Mouse (Mus musculus): ENCODE measurements around the gene Vamp2.

DNA sequence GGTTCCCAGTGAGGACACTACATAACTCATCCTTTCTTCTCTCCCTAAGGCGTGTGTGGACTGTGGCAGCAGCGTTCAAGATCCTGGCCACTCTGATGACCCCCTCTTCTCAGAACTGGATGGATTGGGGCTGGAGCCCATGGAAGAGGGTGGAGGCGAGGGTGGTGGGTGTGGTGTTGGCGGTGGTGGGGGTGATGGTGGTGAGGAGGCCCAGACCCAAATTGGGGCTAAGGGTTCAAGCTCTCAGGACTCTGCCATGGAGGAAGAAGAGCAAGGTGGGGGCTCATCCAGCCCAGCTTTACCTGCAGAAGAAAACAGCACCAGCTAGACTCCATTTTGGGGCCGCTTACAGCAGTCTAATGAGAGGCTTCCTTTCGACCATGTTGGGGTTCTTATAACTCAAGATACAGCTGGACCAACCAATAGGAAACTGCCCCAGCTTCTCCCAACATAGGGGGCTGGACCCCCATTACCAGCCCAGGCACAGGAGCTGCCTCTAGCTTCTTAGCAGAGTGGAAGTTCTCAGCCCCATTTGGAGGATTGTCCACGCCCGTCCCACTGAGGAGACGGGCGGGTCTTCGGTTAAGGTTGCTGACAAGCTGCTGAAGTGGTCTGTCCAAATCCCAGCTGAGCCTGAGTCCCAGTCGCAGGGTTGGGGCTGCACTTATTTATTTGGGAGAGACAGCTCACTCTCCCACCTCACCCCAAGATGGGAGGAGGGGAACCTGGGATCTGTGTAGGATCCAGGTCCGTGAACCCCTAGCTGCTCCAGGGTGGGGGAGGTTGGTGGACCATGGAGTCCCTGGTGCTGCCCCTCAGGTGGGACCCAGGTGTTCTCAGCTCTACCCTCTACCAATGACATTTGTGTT is 21.0 kb downstream of the Vamp2 start:
- TF ChIP-seq CTCF (IDR thresholded peaks at IDR 0.05; ENCODE audit: borderline replicate concordance, insufficient read depth, low read length) (no peak), POLR2A (IDR thresholded peaks at IDR 0.05; ENCODE audit: low read depth, low read length) (no peak)

Data from embryonic fibroblast, embryonic 13.5 days (primary cell).